8 mouse cellular contexts compared by ENCODE assay signal in the genomic region with DNA sequence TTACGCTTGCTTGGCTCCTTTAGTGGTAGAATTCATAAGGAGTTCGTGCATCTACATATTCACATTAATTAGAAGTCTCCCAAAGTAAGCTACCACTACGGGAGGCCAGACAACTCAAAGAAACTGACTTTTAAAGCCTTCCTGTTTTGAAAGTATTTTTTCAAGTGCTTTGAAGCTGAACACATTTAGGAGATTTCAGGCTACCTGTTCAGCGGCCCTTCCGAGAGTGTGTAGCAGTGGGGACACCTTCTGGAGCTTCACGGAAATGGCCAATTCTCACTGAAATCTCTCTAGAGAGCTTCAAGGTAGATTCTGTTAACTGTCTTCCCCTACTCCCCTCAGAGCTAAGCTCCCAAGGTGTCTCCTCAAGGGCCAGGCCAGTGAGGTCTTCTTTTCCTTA.
A peak's percentile ranks its signal among the peaks of the same experiment; 100 is the strongest.
DNase-seq lines count a peak whose midpoint lies in the region; ATAC-seq and TF ChIP-seq lines count a peak whose summit lies in the region.

No protein-coding gene starts in this region.

- 40% methylated on average over 6 of the region's 6 CpGs for WGBS in liver, embryonic 14.5 days (ENCODE audit: insufficient replicate concordance)
- 45% methylated on average over 6 of the region's 6 CpGs for WGBS in liver, embryonic 12.5 days (ENCODE audit: insufficient replicate concordance)

- no peak overlapping the region for H3K27ac ChIP-seq in liver, embryonic 14.5 days
- no peak overlapping the region for H3K27ac ChIP-seq in liver, embryonic 12.5 days
- H3K27ac ChIP-seq in cortical plate, adult 2 months (ENCODE audit: insufficient read depth, low read length) = no peak overlapping the region

- no peak for TF ChIP-seq EP300 in liver, embryonic 14.5 days (IDR thresholded peaks at IDR 0.05; ENCODE audit: low read depth)

- ATAC-seq in liver, embryonic 14.5 days (ENCODE audit: insufficient read depth) = no peak
- no peak for ATAC-seq in liver, embryonic 12.5 days
- no peak for ATAC-seq in megakaryocyte progenitor cell, adult 5-6 weeks (replicated peaks; ENCODE audit: poor library complexity)

- no peaks in the 10 kb centered on the region for H3K36me3 ChIP-seq in liver, embryonic 14.5 days (replicated peaks; ENCODE audit: control insufficient read depth, insufficient read depth, low read depth)
- H3K36me3 ChIP-seq in liver, embryonic 12.5 days = no peaks in the 10 kb centered on the region

- no peak for DNase-seq in liver, embryonic 14.5 days (ENCODE audit: low read depth in 3 of 3, low spot score in 3 of 3)
- DNase-seq in adipocyte (ENCODE audit: low spot score) = peak; percentile 10
- DNase-seq in kidney, postnatal 4 days = peak; percentile 45 to 56
- DNase-seq in right cerebral cortex, postnatal 14 days = peak; percentile 53
- DNase-seq in gastrocnemius, adult 8-10 months (ENCODE audit: low spot score in 2 of 2) = no peak

- H3K4me1 ChIP-seq in liver, embryonic 14.5 days (replicated peaks; ENCODE audit: control insufficient read depth in 2 of 2, insufficient read depth in 2 of 2, low read length in 1 of 2) = peaks cover 0 to 2% of the 10 kb centered on the region in 2 experiments; a peak in 2 of 4 replicates
- H3K4me1 ChIP-seq in liver, embryonic 12.5 days = no peaks in the 10 kb centered on the region
- no peaks in the 10 kb centered on the region for H3K4me1 ChIP-seq in cortical plate, adult 2 months (ENCODE audit: control insufficient read depth, insufficient read depth, low read length)

- TF ChIP-seq CTCF in liver, embryonic 14.5 days (IDR thresholded peaks at IDR 0.05; ENCODE audit: low read depth) = peak; percentile 28
- TF ChIP-seq CTCF in cortical plate, adult 2 months (IDR thresholded peaks at IDR 0.05; ENCODE audit: extremely low read depth, insufficient read depth, low read length) = peak; percentile 85

- H3K27me3 ChIP-seq in liver, embryonic 14.5 days (ENCODE audit: control insufficient read depth, insufficient read depth, low read length) = no peaks in the 10 kb centered on the region
- H3K27me3 ChIP-seq in liver, embryonic 12.5 days (replicated peaks) = no peaks in the 10 kb centered on the region

- H3K9me3 ChIP-seq in liver, embryonic 14.5 days (ENCODE audit: control insufficient read depth, low read length) = no peaks in the 10 kb centered on the region
- H3K9me3 ChIP-seq in liver, embryonic 12.5 days (replicated peaks) = no peaks in the 10 kb centered on the region

- no peak for TF ChIP-seq POLR2A in cortical plate, adult 2 months (IDR thresholded peaks at IDR 0.05; ENCODE audit: extremely low read depth, insufficient read depth, low read length)

- no peak overlapping the region for H3K9ac ChIP-seq in liver, embryonic 14.5 days (replicated peaks)
- no peak overlapping the region for H3K9ac ChIP-seq in liver, embryonic 12.5 days

- no peak overlapping the region for H3K4me3 ChIP-seq in liver, embryonic 14.5 days (ENCODE audit: insufficient read depth in 1 of 2, low read depth in 2 of 2, low read length in 2 of 2)
- no peak overlapping the region for H3K4me3 ChIP-seq in liver, embryonic 12.5 days
- no peak overlapping the region for H3K4me3 ChIP-seq in cortical plate, adult 2 months (ENCODE audit: insufficient read depth, low read length)

- H3K4me2 ChIP-seq in liver, embryonic 14.5 days (ENCODE audit: low read depth) = no peak overlapping the region
- H3K4me2 ChIP-seq in liver, embryonic 12.5 days = no peak overlapping the region

Comparison
In these comparisons a context has a peak if more than half of its experiments do, and no peak if none do; other contexts are left out.
1. DNase-seq: peak in adipocyte (single experiment), kidney, postnatal 4 days (2 of 2) and right cerebral cortex, postnatal 14 days (single experiment); none in liver, embryonic 14.5 days (0 of 3) and gastrocnemius, adult 8-10 months (0 of 2).